Comparison of ENCODE assay signal across 18 mouse cellular contexts in genomic region chr5:81893358-81893757, GRCm38 (mm10).
"Had no signal": no experiment of that assay in that cellular context is flagged by ENCODE, and none has a peak within 500 bp of the region (broad histone marks: within the 10 kb centered on the region; RNA-seq: fewer than 3 reads in every experiment).

No protein-coding gene starts in this region.

- H3K4me3 ChIP-seq: limb, embryonic 12.5 days; limb, embryonic 15.5 days; midbrain, embryonic 12.5 days; neural tube, embryonic 12.5 days; stomach, embryonic 15.5 days had no signal

- H3K27ac ChIP-seq: limb, embryonic 12.5 days; limb, embryonic 15.5 days; liver, embryonic 14.5 days; macrophage; midbrain, embryonic 12.5 days; neural tube, embryonic 12.5 days; stomach, embryonic 15.5 days had no signal

- H3K9me3 ChIP-seq: limb, embryonic 12.5 days; limb, embryonic 15.5 days; midbrain, embryonic 12.5 days; neural tube, embryonic 12.5 days; stomach, embryonic 15.5 days had no signal

- H3K4me2 ChIP-seq: limb, embryonic 12.5 days; limb, embryonic 15.5 days; liver, embryonic 11.5 days; lung, embryonic 14.5 days; midbrain, embryonic 12.5 days; neural tube, embryonic 12.5 days; stomach, embryonic 15.5 days had no signal

- ATAC-seq: liver, postnatal 0 days; lung, postnatal 0 days had no signal

- H3K27me3 ChIP-seq: limb, embryonic 12.5 days; limb, embryonic 15.5 days; midbrain, embryonic 12.5 days; neural tube, embryonic 12.5 days; stomach, embryonic 15.5 days had no signal

- DNase-seq: kidney, adult 18-20 months; kidney, adult 9 months; kidney, postnatal 14 days; kidney, postnatal 4 days; left cerebral cortex, postnatal 4 days; liver, postnatal 0 days; lung, embryonic 14.5 days; spleen, adult 18-20 months; thymus, postnatal 36 days had no signal

- H3K4me1 ChIP-seq: limb, embryonic 12.5 days; limb, embryonic 15.5 days; midbrain, embryonic 12.5 days; neural tube, embryonic 12.5 days; stomach, embryonic 15.5 days had no signal

- H3K9ac ChIP-seq: limb, embryonic 12.5 days; limb, embryonic 15.5 days; liver, embryonic 14.5 days; liver, postnatal 0 days; lung, embryonic 14.5 days; midbrain, embryonic 12.5 days; neural tube, embryonic 12.5 days; stomach, embryonic 15.5 days had no signal

- H3K36me3 ChIP-seq: limb, embryonic 12.5 days; limb, embryonic 15.5 days; midbrain, embryonic 12.5 days; neural tube, embryonic 12.5 days; stomach, embryonic 15.5 days had no signal
